Mouse (Mus musculus): ENCODE data around the gene Adamts2. TPM values are rescaled to one million over a fixed set of nuclear protein-coding genes. Genes with fewer than 3 reads are reported as not detected.

Gene Adamts2
- polyA plus RNA-seq, 1 experiment: 2.6 TPM

GRCm38 (mm10) chr11:50850989-50851601 is 249.2 kb downstream of the Adamts2 start:
- H3K4me3 ChIP-seq (ENCODE audit: low read depth, low read length): peak overlapping the region; percentile 17
- H3K4me1 ChIP-seq (ENCODE audit: control insufficient read depth, insufficient read depth, insufficient read length, low read length): no peaks in the 10 kb centered on the region; the same call in 1 of the 2 replicates
- WGBS: under 1% methylated on average over 72 of the region's 72 CpGs
- peaks cover 27% of the 10 kb centered on the region for H3K27me3 ChIP-seq (ENCODE audit: control insufficient read depth, insufficient read depth, low read length)
- H3K36me3 ChIP-seq (ENCODE audit: control insufficient read depth, insufficient read depth, low read length): no peaks in the 10 kb centered on the region
- no peak for TF ChIP-seq CTCF (IDR thresholded peaks at IDR 0.05; ENCODE audit: extremely low read depth, insufficient read length, insufficient replicate concordance, low read depth, low read length)
- no peak for TF ChIP-seq POLR2A (IDR thresholded peaks at IDR 0.05; ENCODE audit: low read depth, low read length)
- H3K27ac ChIP-seq (ENCODE audit: insufficient read depth, low read depth, low read length): no peak overlapping the region

Other genes starting within 250 kb of the Adamts2 start
- 0.15 and 0.51 TPM in 2 replicates for gene Cby3, start 247.6 kb upstream of the Adamts2 start, polyA plus RNA-seq (2012; rRNA removed)
- gene Hnrnph1, start 225.1 kb upstream of the Adamts2 start, polyA plus RNA-seq (2012; rRNA removed): 5.9 and 11.5 TPM in 2 replicates
- 8.0 and 15.8 TPM in 2 replicates for gene Rufy1, start 171.0 kb upstream of the Adamts2 start, polyA plus RNA-seq (2012; rRNA removed)
- gene Zfp354c, start 225.6 kb downstream of the Adamts2 start, polyA plus RNA-seq (2012; rRNA removed): 0.19 and 0.38 TPM in 2 replicates
- 0.05 TPM in 1 of 2 replicates, not detected in the other for gene Zfp879, start 239.5 kb downstream of the Adamts2 start, polyA plus RNA-seq (2012; rRNA removed)
- 0.24 and 0.53 TPM in 2 replicates for gene Grm6, start 248.6 kb downstream of the Adamts2 start, polyA plus RNA-seq (2012; rRNA removed)